Mouse (Mus musculus) heart, adult 8-10 months (tissue): ENCODE measurements around the gene Gm10715. TPM values are rescaled to one million over a fixed set of nuclear protein-coding genes. Genes with fewer than 3 reads are reported as not detected.
A peak's percentile ranks its signal among the peaks of the same experiment; 100 is the strongest.
"Not testable (repeated sequence)": the region's sequence is repeated elsewhere in the genome, so short reads cannot be mapped to it uniquely, and the experiment has no call there.

ENCODE experiments used
- DNase-seq: peaks from one replicate; pipeline ENCODE4 v3.0.0; 2022; ENCODE audit warnings: low spot score
- microRNA-seq: library from miRNA; unstranded; fragments of <30 nt; microRNA quantifications from one replicate; pipeline ENCODE4 v1.2.0, GENCODE M21; 2022
- total RNA-seq, 4 experiments: library from RNA; stranded (reverse); gene quantifications; 2 replicates each; pipeline ENCODE4 v1.2.4; 2022

Gm10715 gene
- total RNA-seq, 4 experiments from 2014 or later: not detected

- DNase-seq: peak; percentile 73
Observed at GRCm38 (mm10) chr9:3024912-3025467, 11.7 kb upstream of the Gm10715 start, which contains the start of gene Gm10717. Gene Gm10717 (plus strand): TSS chr9:3025417.

DNA sequence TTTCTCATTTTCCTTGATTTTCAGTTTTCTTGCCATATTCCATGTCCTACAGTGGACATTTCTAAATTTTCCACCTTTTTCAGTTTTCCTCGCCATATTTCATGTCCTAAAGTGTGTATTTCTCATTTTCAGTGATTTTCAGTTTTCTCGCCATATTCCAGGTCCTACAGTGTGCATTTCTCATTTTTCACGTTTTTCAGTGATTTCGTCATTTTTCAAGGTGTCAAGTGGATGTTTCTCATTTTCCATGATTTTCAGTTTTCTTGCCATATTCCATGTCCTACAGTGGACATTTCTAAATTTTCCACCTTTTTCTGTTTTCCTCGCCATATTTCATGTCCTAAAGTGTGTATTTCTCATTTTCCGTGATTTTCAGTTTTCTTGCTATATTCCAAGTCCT is 11.0 kb upstream of the Gm10715 start:
- peak; percentile 84 for DNase-seq

GRCm38 (mm10) chr9:3026136-3026535 is 10.5 kb upstream of the Gm10715 start:
- not testable (repeated sequence) for DNase-seq

GRCm38 (mm10) chr9:3026741-3027140 is 9.9 kb upstream of the Gm10715 start:
- DNase-seq: not testable (repeated sequence)

GRCm38 (mm10) chr9:3027200-3027599 is 9.5 kb upstream of the Gm10715 start:
- DNase-seq: not testable (repeated sequence)

DNA sequence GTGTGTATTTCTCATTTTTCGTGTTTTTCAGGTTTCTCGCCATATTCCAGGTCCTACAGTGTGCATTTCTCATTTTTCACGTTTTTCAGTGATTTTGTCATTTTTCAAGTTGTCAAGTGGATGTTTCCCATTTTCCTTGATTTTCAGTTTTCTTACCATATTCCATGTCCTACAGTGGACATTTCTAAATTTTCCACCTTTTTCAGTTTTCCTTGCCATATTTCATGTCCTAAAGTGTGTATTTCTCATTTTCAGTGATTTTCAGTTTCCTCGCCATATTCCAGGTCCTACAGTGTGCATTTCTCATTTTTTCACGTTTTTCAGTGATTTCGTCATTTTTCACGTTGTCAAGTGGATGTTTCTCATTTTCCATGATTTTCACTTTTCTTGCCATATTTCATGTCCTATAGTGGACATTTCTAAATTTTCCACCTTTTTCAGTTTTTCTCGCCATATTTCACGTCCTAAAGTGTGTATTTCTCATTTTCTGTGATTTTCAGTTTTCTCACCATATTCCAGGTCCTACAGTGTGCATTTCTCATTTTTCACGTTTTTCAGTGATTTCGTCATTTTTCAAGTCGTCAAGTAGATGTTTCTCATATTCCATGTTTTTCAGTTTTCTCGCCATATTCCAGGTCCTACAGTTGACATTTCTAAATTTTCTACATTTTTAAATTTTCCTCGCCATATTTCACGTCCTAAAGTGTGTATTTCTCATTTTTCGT is 7.2 kb upstream of the Gm10715 start:
- DNase-seq: peak; percentile 61

GRCm38 (mm10) chr9:3030677-3031318 is 5.9 kb upstream of the Gm10715 start:
- not testable (repeated sequence) for DNase-seq

GRCm38 (mm10) chr9:3034299-3034698 is 2.4 kb upstream of the Gm10715 start, which contains the start of gene Gm17535:
Gene Gm17535 (plus strand): TSS chr9:3034599.
- DNase-seq: not testable (repeated sequence)

DNA sequence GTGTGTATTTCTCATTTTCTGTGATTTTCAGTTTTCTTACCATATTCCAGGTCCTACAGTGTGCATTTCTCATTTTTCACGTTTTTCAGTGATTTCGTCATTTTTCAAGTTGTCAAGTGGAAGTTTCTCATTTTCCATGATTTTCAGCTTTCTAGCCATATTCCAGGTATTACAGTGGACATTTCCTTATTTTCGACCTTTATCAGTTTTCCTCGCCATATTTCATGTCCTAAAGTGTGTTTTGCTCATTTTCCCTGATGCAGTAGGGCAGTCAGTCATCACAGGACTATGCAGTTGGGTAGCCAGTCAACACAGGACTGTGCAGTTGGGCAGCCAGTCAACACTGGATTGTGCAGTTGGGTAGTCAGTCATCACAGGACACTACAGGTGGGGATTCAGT is 1.5 kb downstream of the Gm10715 start:
- not testable (repeated sequence) for DNase-seq

Small RNA genes lying within 50 kb of the gene (microRNA-seq; reads per million reads assigned to microRNA genes)
- gene Mir101c: not detected

Other genes starting within 250 kb of the Gm10715 start
- not detected for gene Gm10722, start 36.0 kb upstream of the Gm10715 start, total RNA-seq
- gene Gm11168, start 33.5 kb upstream of the Gm10715 start, total RNA-seq: not detected
- under 1 TPM; 0.43 to 0.90 (median 0.58) TPM for gene Gm10721, start 23.7 kb upstream of the Gm10715 start, total RNA-seq
- not detected for gene Gm10720, start 21.2 kb upstream of the Gm10715 start, total RNA-seq
- under 1 TPM in 2 of 4 experiments, not detected in 2; 0.47 to 0.52 TPM for gene Gm10719, start 19.5 kb upstream of the Gm10715 start, total RNA-seq
- gene Gm10718, start 13.3 kb upstream of the Gm10715 start, total RNA-seq: 1 to 10 TPM in 3 of 4 experiments, under 1 TPM in 1; 0.50 to 1.4 (median 1.1) TPM
- under 1 TPM in 1 of 4 experiments, not detected in 3; 0.57 TPM for gene Gm10717, start 11.5 kb upstream of the Gm10715 start, total RNA-seq
- not detected for gene Gm17535, start 2.3 kb upstream of the Gm10715 start, total RNA-seq